Mouse (Mus musculus) liver, adult 2 months (tissue): Measurements from ENCODE around the gene Calhm3. TPM values are rescaled to one million over a fixed set of nuclear protein-coding genes. Genes with fewer than 3 reads are reported as not detected.
"Not testable (repeated sequence)": the region's sequence is repeated elsewhere in the genome, so short reads cannot be mapped to it uniquely, and the experiment has no call there.

Source experiments
- DNase-seq: peaks from one replicate; pipeline ENCODE4 v3.0.0-alpha.2; 2011; ENCODE audit warnings: low read depth, low spot score; ENCODE audit errors: extremely low read depth
- H3K27ac ChIP-seq: fragments of 200-500 bp; replicated peaks from 2 replicates; pipeline ENCODE4 v1.5.1; 2012; ENCODE audit warnings: low read depth, mild to moderate bottlenecking, control low read depth, inconsistent platforms, low read length; ENCODE audit not compliant: insufficient read depth
- H3K27me3 ChIP-seq: fragments of 200-500 bp; 2 replicates; pipeline ENCODE4 v1.6.1; 2012; ENCODE audit warnings: mild to moderate bottlenecking, moderate library complexity, low read length, inconsistent platforms; ENCODE audit not compliant: control insufficient read depth, insufficient read depth
- H3K36me3 ChIP-seq: fragments of 200-500 bp; 2 replicates; pipeline ENCODE4 v1.6.1; 2012; ENCODE audit warnings: low read length, inconsistent platforms; ENCODE audit not compliant: control insufficient read depth, insufficient read depth
- H3K4me1 ChIP-seq: fragments of 200-500 bp; 2 replicates; pipeline ENCODE4 v1.6.1; 2011; ENCODE audit warnings: low read length; ENCODE audit not compliant: control insufficient read depth, insufficient read depth
- H3K4me3 ChIP-seq: fragments of 200-500 bp; 2 replicates; pipeline ENCODE4 v1.5.1; 2011; ENCODE audit warnings: low read depth, mild to moderate bottlenecking, control low read depth, low read length, moderate library complexity; ENCODE audit not compliant: insufficient read depth
- H3K79me2 ChIP-seq: fragments of 200-500 bp; 2 replicates; pipeline ENCODE4 v1.6.1; 2012; ENCODE audit warnings: inconsistent platforms, mild to moderate bottlenecking, low read length, moderate library complexity; ENCODE audit not compliant: control insufficient read depth, insufficient read depth
- H3K9ac ChIP-seq: fragments of 200-500 bp; 2 replicates; pipeline ENCODE4 v1.6.1; 2012; ENCODE audit warnings: low read depth, mild to moderate bottlenecking, control low read depth, inconsistent platforms, low read length
- CTCF ChIP-seq: fragments of 200-500 bp; IDR thresholded peaks from 2 replicates; pipeline ENCODE4 v1.5.1; 2011; ENCODE audit warnings: low read depth, low read length, control low read depth
- POLR2A ChIP-seq: fragments of 200-500 bp; IDR thresholded peaks from 2 replicates; pipeline ENCODE4 v1.6.1; 2011; ENCODE audit warnings: low read length, control low read depth; ENCODE audit not compliant: insufficient read depth; ENCODE audit errors: extremely low read depth
- WGBS: fragments of 180-500 bp; shearing (Covaris S2); methylation state at CpG from one replicate; pipeline ENCODE4 v1.1.7; 2018; 5-methylcytosine and 5-hydroxymethylcytosine counted together
- polyA plus RNA-seq: library from polyadenylated mRNA; depleted of rRNA; stranded (reverse); fragments of >200 nt; gene quantifications from 2 replicates; pipeline ENCODE4 v1.2.3, GENCODE M21; 2012
- total RNA-seq: library from RNA; depleted of rRNA; stranded (reverse); fragments of >200 nt; gene quantifications from 2 replicates; pipeline ENCODE4 v1.2.3, GENCODE M21; 2014

The Calhm3 gene
- total and polyA plus RNA-seq, 2 experiments: not detected

DNA sequence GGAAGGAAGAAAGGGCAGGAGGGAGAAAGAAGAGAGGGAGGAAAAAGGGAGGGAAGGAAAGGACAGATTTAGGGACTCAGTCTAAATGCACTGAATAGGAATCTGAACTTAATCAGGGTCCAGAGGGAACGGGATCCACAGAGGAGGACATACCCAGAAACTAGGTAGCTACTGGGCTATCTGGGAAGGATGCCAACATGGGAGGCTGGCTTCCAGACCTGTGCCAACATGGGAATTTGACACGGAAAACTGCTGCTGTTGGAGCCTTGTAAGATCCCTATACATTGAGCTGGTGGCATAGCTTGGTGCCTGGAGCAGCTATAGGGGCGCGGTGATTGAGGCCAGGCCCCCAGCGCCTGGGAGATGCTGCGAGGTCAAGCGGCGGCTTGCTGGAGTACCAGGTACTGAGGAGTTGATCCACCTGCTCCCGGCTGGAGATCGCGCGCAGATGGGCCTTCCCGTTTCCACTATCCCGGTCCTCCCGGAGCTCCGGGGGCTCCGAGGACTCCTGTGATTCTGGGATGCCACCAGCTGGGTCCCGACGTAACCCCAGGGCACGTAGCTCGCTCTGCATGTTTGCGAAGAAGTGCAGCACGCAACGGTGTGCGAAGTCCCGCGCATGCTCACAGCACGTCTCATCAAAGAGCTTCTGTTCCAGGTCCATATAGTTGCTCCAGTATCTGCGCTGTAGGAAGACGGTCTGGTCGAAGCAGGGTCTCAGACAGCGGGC, 6.1 kb downstream of the Calhm3 start:
- Histone ChIP-seq H3K9ac (no peak overlapping the region), H3K4me1 (peaks cover 6% of the 10 kb centered on the region)
- WGBS: 22% methylated on average over 32 of the region's 32 CpGs

DNA sequence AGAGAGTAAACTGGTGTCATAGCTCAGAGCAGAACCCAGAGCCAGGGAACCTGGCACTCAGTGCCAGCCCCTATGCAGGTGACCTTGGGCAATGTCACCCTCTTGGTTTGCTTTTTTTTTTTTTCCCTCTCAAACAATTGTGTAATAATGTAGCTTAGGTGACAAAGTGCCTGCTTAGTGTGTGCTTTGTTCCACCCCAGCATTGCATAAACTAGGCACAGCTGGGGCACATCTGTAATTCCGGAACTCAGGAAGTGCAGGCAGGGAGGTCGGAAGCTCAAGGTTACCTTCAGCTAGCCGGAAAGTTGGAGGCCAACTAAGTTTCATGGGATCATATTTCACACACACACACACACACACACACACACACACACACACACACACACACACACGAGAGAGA, 7.7 kb downstream of the Calhm3 start:
- H3K27ac ChIP-seq: no peak overlapping the region
- peak; percentile 85 for DNase-seq
- H3K79me2 ChIP-seq: no peaks in the 10 kb centered on the region
- peaks cover 6% of the 10 kb centered on the region for H3K4me1 ChIP-seq
- TF ChIP-seq CTCF (no peak), POLR2A (no peak)
- 13% methylated on average over 4 of the region's 4 CpGs for WGBS
- H3K4me3 ChIP-seq: no peak overlapping the region
- no peaks in the 10 kb centered on the region for H3K36me3 ChIP-seq
- H3K27me3 ChIP-seq: no peaks in the 10 kb centered on the region
- H3K9ac ChIP-seq: no peak overlapping the region

More for the DNA sequence above, 6.1 kb downstream of the Calhm3 start:
- Histone ChIP-seq H3K27me3 (no peaks in the 10 kb centered on the region), H3K79me2 (no peaks in the 10 kb centered on the region), H3K36me3 (no peaks in the 10 kb centered on the region), H3K4me3 (no peak overlapping the region), H3K27ac (no peak overlapping the region)
- TF ChIP-seq POLR2A: no peak
- TF ChIP-seq CTCF: no peak
- DNase-seq: peak; percentile 47

DNA sequence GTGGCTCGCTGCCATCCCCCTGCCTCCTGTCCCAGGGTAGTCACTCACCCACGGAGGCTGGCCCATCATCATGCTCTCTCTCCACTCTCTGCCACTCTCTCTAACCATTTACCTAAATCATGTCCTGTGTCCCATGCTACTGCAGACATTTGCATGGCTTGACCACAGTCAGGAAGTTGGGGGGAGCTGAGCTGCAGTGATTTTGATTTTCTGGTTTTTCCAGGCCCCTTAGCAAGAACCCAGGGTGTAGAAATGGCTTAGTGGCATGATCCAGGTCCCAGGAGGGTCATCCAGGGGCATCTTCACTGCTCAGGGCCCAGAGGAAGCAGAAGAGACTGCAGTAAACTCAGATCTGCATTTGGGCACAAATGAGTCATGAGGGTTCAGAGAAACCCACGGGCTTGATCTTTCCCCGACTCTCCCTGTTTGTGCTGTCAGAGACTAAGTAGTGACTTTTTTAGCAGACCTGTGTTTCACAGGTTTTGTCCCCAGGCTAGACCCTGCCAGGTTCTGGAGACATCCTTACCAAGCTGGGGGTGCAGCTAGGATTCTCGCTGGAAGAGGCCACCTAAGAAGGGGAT, 9.2 kb downstream of the Calhm3 start:
- Histone ChIP-seq H3K27ac (no peak overlapping the region), H3K27me3 (no peaks in the 10 kb centered on the region), H3K79me2 (no peaks in the 10 kb centered on the region), H3K9ac (no peak overlapping the region), H3K4me3 (no peak overlapping the region), H3K36me3 (no peaks in the 10 kb centered on the region), H3K4me1 (peaks cover 6% of the 10 kb centered on the region)
- no peak for DNase-seq
- no peak for TF ChIP-seq CTCF
- WGBS: 77% methylated on average over 5 of the region's 5 CpGs

DNA sequence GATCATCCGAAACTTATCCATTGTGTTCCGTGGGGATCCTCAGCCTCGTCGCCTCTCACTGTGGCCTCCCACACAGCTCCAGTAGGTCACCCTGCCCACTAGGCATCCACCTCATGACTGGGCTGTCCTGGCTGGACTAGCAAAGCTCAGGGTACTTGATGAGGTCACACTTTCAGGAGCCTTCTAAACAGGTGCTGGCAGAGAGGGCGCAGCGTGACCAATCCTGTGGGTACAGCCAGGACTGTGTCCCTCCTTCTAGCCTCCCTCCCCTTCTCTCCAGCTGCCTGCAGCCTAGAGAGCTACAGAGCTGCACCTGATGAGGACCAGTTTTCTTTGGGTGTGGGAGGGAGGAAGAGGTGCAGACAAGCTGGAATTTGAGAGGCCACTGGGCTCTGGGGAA, 13.4 kb downstream of the Calhm3 start, which contains the start of gene Calhm1:
Calhm1 (minus strand) TSS at position 101 of the 400 bp plus-strand sequence.
- DNase-seq: no peak
- Histone ChIP-seq H3K4me3 (no peak within 1 kb of the TSS), H3K9ac (no peak within 1 kb of the TSS), H3K4me1 (no peaks in the 10 kb centered on the region), H3K27me3 (no peaks in the 10 kb centered on the region), H3K36me3 (no peaks in the 10 kb centered on the region), H3K79me2 (no peaks in the 10 kb centered on the region), H3K27ac (no peak within 1 kb of the TSS)
- no peak for TF ChIP-seq POLR2A
- TF ChIP-seq CTCF: no peak
- 93% methylated on average over 6 of the region's 6 CpGs for WGBS

- no peaks in the 10 kb centered on the region for H3K36me3 ChIP-seq
- H3K9ac ChIP-seq: no peak overlapping the region
- no peak overlapping the region for H3K27ac ChIP-seq
- H3K27me3 ChIP-seq: no peaks in the 10 kb centered on the region
- H3K79me2 ChIP-seq: no peaks in the 10 kb centered on the region
- no peak for TF ChIP-seq POLR2A
- TF ChIP-seq CTCF: no peak
- H3K4me1 ChIP-seq: no peaks in the 10 kb centered on the region
- WGBS: 83% methylated on average over 6 of the region's 6 CpGs
- H3K4me3 ChIP-seq: no peak overlapping the region
- DNase-seq: no peak
Observed at GRCm38 (mm10) chr19:47142438-47142837, 15.1 kb downstream of the Calhm3 start.

GRCm38 (mm10) chr19:47139611-47140010, 18.0 kb downstream of the Calhm3 start:
- 63% methylated on average over 7 of the region's 7 CpGs for WGBS
- H3K27ac ChIP-seq, H3K4me1 ChIP-seq: not testable (repeated sequence)

More at GRCm38 (mm10) chr19:47139611-47140010, 18.0 kb downstream of the Calhm3 start:
- H3K79me2 ChIP-seq, H3K36me3 ChIP-seq, DNase-seq, H3K27me3 ChIP-seq, H3K4me3 ChIP-seq, H3K9ac ChIP-seq: not testable (repeated sequence)
